16 mouse cellular contexts compared by ENCODE assay signal in genomic region chr1:173328446-173328845, GRCm38 (mm10). TPM values are rescaled to one million over a fixed set of nuclear protein-coding genes. Genes with fewer than 3 reads are reported as not detected.
"Had no signal": no experiment of that assay in that cellular context is flagged by ENCODE, and none has a peak within 500 bp of the region (broad histone marks: within the 10 kb centered on the region; RNA-seq: fewer than 3 reads in every experiment).

No protein-coding gene starts in this region.

- H3K27me3 ChIP-seq: limb, embryonic 13.5 days; neural tube, embryonic 15.5 days had no signal

- H3K9ac ChIP-seq: limb, embryonic 13.5 days; neural tube, embryonic 15.5 days had no signal

- H3K9me3 ChIP-seq: limb, embryonic 13.5 days; neural tube, embryonic 15.5 days had no signal

- H3K4me1 ChIP-seq: limb, embryonic 13.5 days had no signal

- DNase-seq: kidney, adult 18-20 months; kidney, postnatal 14 days; left cerebral cortex, postnatal 4 days; lung, adult 18-20 months; lung, postnatal 36 days; midbrain, embryonic 14.5 days; right cerebral cortex, adult 18-20 months; right cerebral cortex, postnatal 25 days; thymus, postnatal 4 days had no signal

- H3K4me2 ChIP-seq: limb, embryonic 13.5 days; neural tube, embryonic 15.5 days had no signal

- H3K27ac ChIP-seq: limb, embryonic 13.5 days; neural tube, embryonic 15.5 days; stomach, postnatal 0 days had no signal

- H3K36me3 ChIP-seq: limb, embryonic 13.5 days; neural tube, embryonic 15.5 days had no signal

- H3K4me3 ChIP-seq: limb, embryonic 13.5 days; myocyte; neural tube, embryonic 15.5 days had no signal

RNA-seq across cellular contexts. Expression of gene Ackr1, which starts 5.1 kb away (rescaled TPM):
- polyA plus RNA-seq: myocyte had no signal

RNA-seq across cellular contexts. Expression of gene Mptx2, which starts 50.9 kb away (rescaled TPM):
- polyA plus RNA-seq: kidney, embryonic 14.5 days; limb, embryonic 13.5 days; lung, embryonic 16.5 days; midbrain, embryonic 14.5 days; myocyte; neural tube, embryonic 11.5 days; neural tube, embryonic 15.5 days; stomach, postnatal 0 days had no signal
